Mouse (Mus musculus) embryonic facial prominence, embryonic 12.5 days (tissue): ENCODE measurements around the gene Eda. TPM values are rescaled to one million over a fixed set of nuclear protein-coding genes. Genes with fewer than 3 reads are reported as not detected.
"Not testable (repeated sequence)": the region's sequence is repeated elsewhere in the genome, so short reads cannot be mapped to it uniquely, and the experiment has no call there.

Source experiments
- ATAC-seq: fragments of 200-750 bp; cut with Nextera tagmentation; 2 replicates; pipeline ENCODE4 v1.8.0; 2017; ENCODE audit not compliant: insufficient number of reproducible peaks, insufficient read depth, low FRiP score, low TSS enrichment
- H3K27ac ChIP-seq: fragments of 300-500 bp; sonication (generic); 2 replicates; pipeline ENCODE4 v1.5.1; 2016; ENCODE audit warnings: mild to moderate bottlenecking
- H3K27me3 ChIP-seq: fragments of 300-500 bp; sonication (generic); 2 replicates; pipeline ENCODE4 v1.6.1; 2016; ENCODE audit warnings: mild to moderate bottlenecking, moderate library complexity
- H3K36me3 ChIP-seq: fragments of 300-500 bp; sonication (generic); 2 replicates; pipeline ENCODE4 v1.6.1; 2016; ENCODE audit warnings: mild to moderate bottlenecking
- H3K4me1 ChIP-seq: fragments of 300-500 bp; sonication (generic); 2 replicates; pipeline ENCODE4 v1.6.1; 2016
- H3K4me2 ChIP-seq: fragments of 300-500 bp; sonication (generic); replicated peaks from 2 replicates; pipeline ENCODE4 v1.6.1; 2016; ENCODE audit warnings: mild to moderate bottlenecking, moderate library complexity
- H3K4me3 ChIP-seq: fragments of 300-500 bp; sonication (generic); 2 replicates; pipeline ENCODE4 v1.5.1; 2016; ENCODE audit warnings: mild to moderate bottlenecking
- H3K9ac ChIP-seq: fragments of 300-500 bp; sonication (generic); 2 replicates; pipeline ENCODE4 v1.6.1; 2016; ENCODE audit warnings: mild to moderate bottlenecking, moderate library complexity
- H3K9me3 ChIP-seq: fragments of 300-500 bp; sonication (generic); 2 replicates; pipeline ENCODE4 v1.6.1; 2016; ENCODE audit warnings: mild to moderate bottlenecking, moderate library complexity
- WGBS: fragments of 180-500 bp; shearing (Covaris S2); methylation state at CpG from one replicate; pipeline ENCODE4 v1.1.7; 2016; 5-methylcytosine and 5-hydroxymethylcytosine counted together
- microRNA counts: library from miRNA; unstranded; fragments of <30 nt; microRNA quantifications from one replicate; lab custom pipeline; 2017
- microRNA-seq: library from miRNA; unstranded; fragments of <30 nt; microRNA quantifications from one replicate; pipeline ENCODE4, GENCODE M21; 2017
- polyA plus RNA-seq: library from polyadenylated mRNA; unstranded; fragments of >200 nt; fragmentation: Nextera tagmentation; extraction: Ambion mirVana; gene quantifications from 2 replicates; pipeline ENCODE4 v1.2.1, GENCODE M21; 2016

Eda gene
- polyA plus RNA-seq, 1 experiment from 2014 or later: 3.4 TPM

GRCm38 (mm10) chrX:100428693-100429092 lies 453.3 kb downstream of the Eda start, which contains the start of gene Otud6a:
Otud6a (plus strand) TSS chrX:100429013.
- no peaks in the 10 kb centered on the region for H3K36me3 ChIP-seq
- no peak within 1 kb of the TSS for H3K27ac ChIP-seq
- H3K27me3 ChIP-seq: 0 out of 2 replicates have a peak, but pooled peaks cover 6% of the 10 kb centered on the region
- H3K9me3 ChIP-seq: no peaks in the 10 kb centered on the region
- no peak within 1 kb of the TSS for H3K4me2 ChIP-seq
- H3K4me1 ChIP-seq: no peaks in the 10 kb centered on the region
- 87% methylated on average over 21 of the region's 21 CpGs for WGBS
- H3K4me3 ChIP-seq: no peak within 1 kb of the TSS
- no peak for ATAC-seq
- no peak within 1 kb of the TSS for H3K9ac ChIP-seq

- peaks cover 7% of the 10 kb centered on the region; the same call in 1 of the 2 replicates for H3K27me3 ChIP-seq
- H3K36me3 ChIP-seq: no peaks in the 10 kb centered on the region
- 56% methylated on average over 3 of the region's 3 CpGs for WGBS
- H3K9me3 ChIP-seq: no peaks in the 10 kb centered on the region
- H3K27ac ChIP-seq: no peak overlapping the region
- H3K4me2 ChIP-seq: no peak overlapping the region
- no peak for ATAC-seq
- no peak overlapping the region for H3K9ac ChIP-seq
- no peaks in the 10 kb centered on the region for H3K4me1 ChIP-seq
- H3K4me3 ChIP-seq: no peak overlapping the region
Observed at GRCm38 (mm10) chrX:100432311-100432710, 456.9 kb downstream of the Eda start.

GRCm38 (mm10) chrX:100442617-100443016 lies 467.2 kb downstream of the Eda start, which contains the start of gene Awat2:
Awat2 (minus strand) TSS chrX:100442717.
- H3K4me2 ChIP-seq, H3K27me3 ChIP-seq, H3K27ac ChIP-seq, H3K9me3 ChIP-seq, H3K4me1 ChIP-seq, ATAC-seq, H3K36me3 ChIP-seq, H3K4me3 ChIP-seq, H3K9ac ChIP-seq: not testable (repeated sequence)
- 82% methylated on average over 2 of the region's 2 CpGs for WGBS

- no peak for ATAC-seq
- no peaks in the 10 kb centered on the region for H3K9me3 ChIP-seq
- no peak overlapping the region for H3K27ac ChIP-seq
- no peak overlapping the region for H3K4me2 ChIP-seq
- no peaks in the 10 kb centered on the region for H3K27me3 ChIP-seq
- WGBS: 83% methylated on average over 7 of the region's 7 CpGs
- no peaks in the 10 kb centered on the region for H3K36me3 ChIP-seq
- H3K4me3 ChIP-seq: no peak overlapping the region
- no peaks in the 10 kb centered on the region for H3K4me1 ChIP-seq
- H3K9ac ChIP-seq: no peak overlapping the region
Observed at GRCm38 (mm10) chrX:100443532-100443931, 468.1 kb downstream of the Eda start.

MicroRNAs encoded within 50 kb of the gene (microRNA counts, 519-probe panel; counts per million panel counts)
- microRNA mmu-miR-676 (lab: Ali Mortazavi, UCI): 3,240 counts per million, percentile 72 among the panel's probes with 10 or more counts

Small RNA genes within 50 kb of the gene (microRNA-seq; reads per million reads assigned to microRNA genes)
- gene Mir676: 870 reads per million, percentile 75 among the genes with 10 or more reads in this experiment

Other genes starting within 250 kb of the Eda start
- 0.48 and 0.50 TPM in 2 replicates for gene Tmem28, start 154.6 kb upstream of the Eda start, polyA plus RNA-seq